Mouse (Mus musculus): ENCODE data around the gene Dph1.

DNA sequence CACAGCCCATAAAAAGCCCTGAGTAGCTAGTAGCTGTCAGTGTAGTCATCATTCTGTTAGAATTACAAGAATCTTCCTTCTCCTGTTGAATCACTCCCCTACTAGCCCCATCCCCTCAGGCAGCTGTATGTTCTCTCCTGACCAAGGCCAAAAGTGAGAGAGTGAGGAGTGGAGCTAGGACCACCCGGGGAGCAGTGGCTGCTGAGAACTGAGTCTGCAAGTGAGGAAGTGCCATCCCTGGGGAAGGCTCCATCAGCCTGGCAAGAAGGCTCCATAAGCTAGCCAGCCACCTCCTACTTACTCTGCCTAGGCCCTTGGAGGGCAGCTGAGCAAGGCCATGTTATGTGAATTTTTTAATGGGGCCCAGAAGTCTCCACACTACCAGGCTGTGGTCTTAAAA, 49.1 kb downstream of the Dph1 start:
- no peak for TF ChIP-seq CTCF (IDR thresholded peaks at IDR 0.05; ENCODE audit: borderline replicate concordance, insufficient read depth, low read length)
- no peak for TF ChIP-seq POLR2A (IDR thresholded peaks at IDR 0.05; ENCODE audit: low read depth, low read length)
